Mouse (Mus musculus) heart, adult 8-10 months (tissue): Measurements from ENCODE around the gene Lhx6. TPM values are rescaled to one million over a fixed set of nuclear protein-coding genes. Genes with fewer than 3 reads are reported as not detected.
"Not testable (repeated sequence)": the region's sequence is repeated elsewhere in the genome, so short reads cannot be mapped to it uniquely, and the experiment has no call there.

Experiments used
- DNase-seq: peaks from one replicate; pipeline ENCODE4 v3.0.0; 2022; ENCODE audit warnings: low spot score
- total RNA-seq, 4 experiments: library from RNA; stranded (reverse); gene quantifications; 2 replicates each; pipeline ENCODE4 v1.2.4; 2022

Lhx6 gene
- total RNA-seq, result 1 to 10 TPM; 2.5 to 6.0 (median 3.3) TPM

DNA sequence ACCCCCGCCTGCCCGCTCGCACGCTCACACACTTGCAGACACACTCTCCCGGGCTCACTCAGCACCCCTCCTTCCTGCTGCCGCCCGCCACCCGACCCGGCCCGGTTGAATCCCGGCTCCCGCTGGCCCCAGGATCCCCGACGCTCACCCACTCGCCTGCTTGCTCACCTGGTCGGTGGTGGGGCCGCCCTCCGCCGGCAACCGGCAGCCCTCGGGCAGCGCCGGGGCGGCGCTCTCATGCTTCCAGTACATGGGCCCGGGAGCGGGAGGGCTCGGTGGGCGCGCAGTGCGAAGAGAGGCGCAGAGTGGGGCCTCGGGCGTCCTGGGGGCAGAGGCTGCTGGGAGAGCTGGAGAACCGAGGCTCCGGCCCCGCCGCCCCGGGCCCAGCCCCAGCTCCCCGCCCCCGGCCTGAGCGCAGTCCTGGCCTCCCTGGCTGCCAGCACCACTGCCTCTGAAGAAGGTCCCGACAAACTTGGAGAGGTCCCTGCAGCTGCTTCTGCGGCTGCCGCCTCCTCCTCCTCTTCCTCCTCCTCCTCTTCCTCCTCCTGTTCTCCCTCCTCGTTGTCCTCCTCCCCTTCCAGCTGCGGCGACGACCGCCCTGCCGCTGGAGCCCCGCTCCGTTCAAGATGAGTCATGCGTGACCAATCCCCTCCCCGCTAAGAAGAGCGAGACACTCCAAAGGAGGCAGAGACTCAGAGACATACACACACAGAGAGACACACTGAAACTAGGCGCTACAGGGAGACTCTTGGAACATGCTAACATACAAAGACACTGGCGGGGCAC lies at the start of gene Lhx6:
Lhx6 (minus strand) TSS at position 453 of the 786 bp plus-strand sequence.
- no peak for DNase-seq

DNA sequence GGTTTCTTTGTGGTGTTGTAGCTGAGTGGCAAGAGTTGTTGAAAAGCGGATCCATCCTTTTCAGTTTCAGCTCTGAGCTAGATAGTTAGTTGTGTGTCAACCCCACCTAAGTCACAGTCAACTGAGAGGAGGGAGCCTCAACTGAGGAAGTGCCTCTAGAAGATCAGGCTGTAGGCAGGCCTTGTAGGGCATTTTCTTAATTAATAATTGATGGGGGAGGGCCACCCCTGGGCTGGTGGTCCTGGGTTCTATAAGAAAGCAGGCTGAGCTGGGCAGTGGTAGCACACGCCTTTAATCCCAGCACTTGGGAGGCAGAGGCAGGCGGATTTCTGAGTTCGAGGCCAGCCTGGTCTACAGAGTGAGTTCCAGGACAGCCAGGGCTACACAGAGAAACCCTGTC lies 47.2 kb upstream of the Lhx6 start:
- not testable (repeated sequence) for DNase-seq

DNA sequence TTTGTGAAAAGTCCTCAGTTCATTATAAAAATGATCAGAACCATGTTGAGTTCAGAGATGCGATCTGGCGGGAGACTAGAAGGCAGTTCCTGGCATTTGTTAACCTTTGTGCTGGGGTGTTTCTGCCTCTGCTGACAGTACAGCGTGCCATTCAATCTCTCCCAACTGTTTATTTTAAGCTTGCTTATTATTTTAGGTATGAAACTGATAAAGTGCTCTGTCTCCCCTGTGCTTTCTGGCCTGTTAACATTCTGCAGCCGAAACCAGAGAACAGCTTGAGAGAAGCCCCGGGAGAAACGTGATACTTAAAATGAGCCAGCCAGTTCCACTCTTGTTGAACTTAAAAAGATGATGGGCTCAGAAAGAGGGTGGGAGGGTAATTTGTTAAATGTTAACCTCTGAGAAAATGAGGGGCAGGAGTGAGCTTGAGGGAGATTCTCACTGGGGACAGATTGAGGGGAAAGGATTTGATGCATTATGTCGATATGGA lies 43.7 kb upstream of the Lhx6 start:
- no peak for DNase-seq

DNA sequence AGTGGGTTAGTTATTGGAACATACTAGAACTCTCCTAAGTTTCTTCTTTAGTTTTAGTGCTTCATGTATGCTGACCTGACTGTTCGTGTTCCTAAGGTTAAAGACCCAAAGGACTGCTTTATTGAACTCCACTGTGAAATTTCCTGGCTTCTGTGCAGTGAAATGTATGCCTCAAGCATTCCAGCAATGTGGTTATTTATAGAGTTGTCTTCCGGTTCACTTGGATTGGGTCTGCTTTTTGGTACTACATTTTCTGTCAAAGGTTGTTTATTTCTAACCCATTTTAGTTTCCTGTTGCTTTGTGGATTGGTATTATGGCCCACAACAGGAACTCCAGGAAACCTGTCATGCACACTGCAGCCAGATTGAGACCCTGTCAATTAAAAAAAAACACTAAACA lies 33.9 kb upstream of the Lhx6 start:
- DNase-seq, result no peak

DNA sequence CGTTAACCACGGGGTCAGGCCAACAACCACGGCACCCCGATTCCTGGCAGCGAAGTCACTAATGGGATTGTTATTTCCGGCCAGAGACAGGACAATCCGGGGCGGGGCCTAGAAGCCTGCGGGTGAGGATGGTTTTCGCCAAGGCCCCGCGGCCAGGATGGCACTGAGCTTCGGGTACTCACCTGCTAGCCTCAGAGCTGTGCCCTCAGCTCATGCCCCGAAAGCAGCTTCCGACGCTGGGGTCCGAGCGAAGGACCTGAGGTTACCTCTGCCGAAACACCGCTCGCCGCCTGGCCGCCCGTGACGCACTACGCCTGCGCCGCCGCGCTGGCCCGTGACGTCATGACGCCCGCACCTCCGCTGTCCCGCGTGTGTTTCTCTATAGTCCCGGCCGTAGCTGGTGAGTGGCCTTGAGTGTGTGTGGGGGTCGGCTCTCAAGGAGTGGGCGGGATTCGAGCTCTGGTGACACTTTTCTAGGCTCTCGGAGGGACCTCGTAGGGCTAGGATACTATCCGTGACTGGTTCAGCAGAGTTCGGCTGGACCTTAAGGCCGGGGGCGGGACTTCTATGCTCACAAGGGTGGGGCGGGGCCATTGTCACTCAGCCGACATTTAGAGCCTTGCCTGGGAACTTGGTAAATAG lies 31.2 kb upstream of the Lhx6 start, which contains the start of the genes Mrrf and Rbm18:
Mrrf (plus strand) TSS at position 90 of the 642 bp plus-strand sequence.
Rbm18 (minus strand) TSS at position 474 of the 642 bp plus-strand sequence.
- DNase-seq, result peak; percentile 91

DNA sequence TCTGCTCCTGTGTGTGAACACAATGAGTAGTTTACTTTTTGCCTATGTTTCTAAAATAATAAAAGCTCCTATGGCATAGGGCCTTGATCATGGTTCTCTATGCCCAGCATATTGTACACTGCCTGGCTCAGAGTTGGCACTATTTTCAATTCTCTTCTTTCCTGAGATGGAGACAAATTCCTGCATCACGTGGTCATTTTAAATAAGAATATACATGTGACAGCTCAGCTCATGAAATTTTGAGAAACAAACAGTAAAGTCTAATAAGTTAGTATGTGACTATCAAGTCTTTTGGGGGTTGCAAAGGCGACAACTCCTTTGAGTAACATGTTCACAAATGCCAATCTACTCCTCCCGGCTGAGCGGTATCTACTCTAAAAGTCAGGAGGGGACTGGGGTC lies 30.7 kb upstream of the Lhx6 start:
- DNase-seq, result no peak

DNA sequence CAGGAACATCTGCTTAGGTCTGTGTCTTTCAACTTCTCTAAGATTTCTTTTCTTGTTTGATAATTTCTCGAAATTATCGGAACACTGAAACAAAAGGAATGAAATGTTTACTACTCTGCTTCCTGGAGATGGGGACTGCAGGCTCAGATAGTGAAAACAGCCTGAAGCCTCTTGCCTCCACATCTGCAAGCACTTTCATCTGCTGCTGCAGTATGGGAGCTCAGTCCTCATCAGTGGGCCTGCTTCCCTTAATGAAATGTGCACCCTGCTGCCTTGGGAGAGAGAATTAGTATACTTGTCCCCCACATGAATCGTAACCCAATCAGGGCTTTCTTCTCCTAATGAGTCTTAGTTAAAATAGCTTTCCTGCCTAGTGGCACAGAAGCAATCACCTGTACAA lies 23.8 kb upstream of the Lhx6 start:
- DNase-seq, result no peak

DNA sequence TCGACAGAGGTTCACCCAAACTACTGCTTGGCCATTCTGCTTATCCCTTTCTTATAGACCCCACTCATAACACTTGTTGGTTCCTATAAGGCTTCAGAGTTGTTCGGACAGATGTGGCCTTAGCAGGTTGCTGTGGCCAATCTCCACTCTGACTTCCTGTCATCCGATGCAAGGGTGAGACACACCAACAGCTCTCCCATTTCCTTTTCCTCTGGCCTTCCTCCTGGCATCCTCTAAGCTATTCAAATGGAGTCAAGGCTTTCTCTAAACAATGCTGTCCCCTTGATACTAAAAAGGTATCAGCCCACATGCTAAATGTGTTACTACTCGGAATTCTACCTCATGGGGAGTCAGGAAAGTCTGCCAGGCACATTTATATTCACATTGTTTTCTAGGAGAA lies 22.8 kb upstream of the Lhx6 start:
- DNase-seq, result peak; percentile 54

DNA sequence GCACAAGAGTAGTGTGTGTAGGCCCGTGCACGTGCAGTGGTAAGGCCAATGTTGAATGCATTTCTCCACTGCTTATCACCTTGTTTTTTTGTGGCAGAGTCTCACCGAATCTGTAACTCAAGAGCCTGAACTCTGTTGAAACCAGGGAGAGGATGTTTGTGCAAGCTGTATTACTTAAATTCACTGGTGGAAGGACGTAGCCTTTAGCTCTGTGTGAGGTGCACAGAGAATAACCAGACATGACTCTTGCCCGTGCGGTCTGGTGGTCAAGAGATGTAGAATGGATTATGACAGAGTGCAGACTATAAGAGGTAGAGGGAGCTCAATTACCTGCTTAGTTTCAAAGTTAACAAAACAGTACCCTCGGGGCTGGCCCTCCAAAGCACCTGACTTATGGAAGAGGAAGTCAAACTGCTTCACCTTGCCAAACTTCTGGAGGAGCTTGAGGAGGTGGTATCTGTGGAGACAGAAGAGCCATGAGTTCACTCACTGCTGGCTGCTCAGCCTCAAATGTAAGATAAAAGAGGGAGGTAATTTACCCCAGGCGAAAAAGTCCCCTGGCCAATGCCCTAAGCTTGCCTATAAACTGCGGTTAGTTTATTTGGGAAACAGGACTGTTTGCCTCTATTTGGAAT lies 21.7 kb upstream of the Lhx6 start:
- no peak for DNase-seq

DNA sequence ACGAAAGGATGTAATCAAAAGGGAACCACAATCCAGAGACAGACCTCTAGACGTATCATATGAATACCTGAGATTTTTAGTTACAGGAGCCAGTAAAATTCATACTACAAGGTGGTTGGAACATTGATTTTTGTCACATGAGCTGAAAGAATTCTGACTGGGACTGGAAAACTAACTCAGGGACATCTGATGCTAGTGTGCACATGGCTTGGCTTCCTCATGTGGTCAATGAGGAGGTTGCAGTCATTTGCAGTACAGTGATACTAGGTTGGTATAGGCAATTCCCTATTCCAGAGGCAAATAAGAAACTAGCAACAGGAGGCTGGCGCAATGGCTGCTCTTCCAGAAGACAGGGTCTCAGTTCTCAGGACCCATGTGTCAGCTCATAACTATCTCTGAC lies 7.4 kb upstream of the Lhx6 start:
- DNase-seq, result no peak

DNA sequence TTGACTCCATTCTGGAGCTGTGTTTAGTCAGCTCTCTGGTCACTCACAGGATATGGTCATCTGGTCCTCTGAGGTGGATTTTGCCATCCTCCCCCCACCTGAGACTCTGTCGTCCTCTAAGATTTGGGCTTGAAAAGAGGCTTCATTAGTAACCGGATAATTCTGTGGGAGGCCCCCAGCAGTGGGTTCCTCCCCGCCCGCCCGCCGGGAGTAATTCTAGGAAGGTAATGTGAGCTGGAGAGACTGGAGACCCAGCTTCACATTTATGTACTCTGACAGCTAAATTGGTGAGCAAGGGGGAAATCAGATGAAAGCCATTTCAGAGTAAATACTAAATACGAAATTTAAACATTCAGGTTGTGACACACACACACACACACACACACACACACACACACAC lies 3.4 kb upstream of the Lhx6 start:
- no peak for DNase-seq

DNA sequence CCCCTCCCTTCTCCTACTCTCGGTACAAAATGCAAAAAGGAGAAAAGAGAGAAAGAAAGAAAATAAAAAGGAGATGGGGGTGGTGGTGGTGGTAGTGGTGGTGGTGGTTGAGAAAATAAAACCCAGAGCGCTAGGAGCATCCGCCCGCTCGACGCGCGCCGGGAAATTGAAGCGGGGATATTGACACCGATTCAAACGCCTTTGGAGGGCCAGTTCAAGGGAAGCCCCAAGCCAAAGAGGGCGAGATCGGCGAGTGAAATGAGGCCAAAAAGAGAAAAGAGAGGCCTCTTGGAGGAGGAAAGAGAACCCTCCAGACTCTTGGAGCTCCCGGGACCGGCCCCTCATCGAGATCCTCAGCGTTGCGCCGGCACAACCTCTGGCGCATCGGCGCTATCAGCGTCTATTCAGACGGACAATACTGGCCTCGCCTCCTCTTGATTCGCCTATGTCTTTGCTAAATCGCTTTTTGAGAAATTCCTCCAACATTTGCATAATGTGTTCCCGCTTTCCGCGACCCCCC lies 712 bp downstream of the Lhx6 start:
- no peak for DNase-seq

DNA sequence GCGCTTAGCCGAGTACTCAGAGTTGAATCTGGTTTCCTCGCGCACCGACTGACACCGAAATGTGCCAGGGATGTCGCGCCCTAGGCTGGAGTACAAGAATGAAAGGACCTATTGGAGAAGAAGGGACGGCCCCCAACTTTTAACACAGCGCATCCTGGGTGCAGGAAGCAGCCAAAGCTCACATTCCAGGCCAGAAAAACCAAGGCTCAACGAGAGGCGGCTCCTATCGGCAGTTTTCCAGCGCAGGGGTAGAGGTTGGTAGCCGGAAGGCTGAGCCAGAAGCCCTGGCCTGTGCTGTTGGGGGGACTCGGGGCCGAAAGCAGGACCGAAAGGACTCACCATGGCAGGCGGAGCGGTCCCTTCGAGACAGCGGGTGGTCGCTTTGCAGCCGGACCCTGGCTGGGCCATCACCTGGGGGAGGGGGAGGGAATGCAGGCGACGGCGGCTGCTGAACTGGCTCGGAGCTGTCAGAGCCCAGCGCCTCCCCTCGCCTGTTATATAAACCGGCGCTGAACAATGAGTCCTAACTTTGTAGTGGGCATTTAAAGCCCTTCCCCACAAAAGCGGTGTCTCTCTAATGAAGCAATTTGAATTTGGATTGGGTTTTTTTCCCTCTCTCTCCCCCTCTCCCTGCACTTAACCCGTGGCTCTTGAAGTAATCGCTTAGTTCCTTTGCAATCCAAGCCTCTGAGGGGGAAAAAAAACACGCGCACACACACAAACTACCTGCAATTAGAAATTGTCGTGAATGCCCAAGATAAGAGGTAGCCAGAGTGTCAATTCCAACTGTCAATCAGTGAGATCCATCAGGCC lies 1.4 kb downstream of the Lhx6 start:
- no peak for DNase-seq

DNA sequence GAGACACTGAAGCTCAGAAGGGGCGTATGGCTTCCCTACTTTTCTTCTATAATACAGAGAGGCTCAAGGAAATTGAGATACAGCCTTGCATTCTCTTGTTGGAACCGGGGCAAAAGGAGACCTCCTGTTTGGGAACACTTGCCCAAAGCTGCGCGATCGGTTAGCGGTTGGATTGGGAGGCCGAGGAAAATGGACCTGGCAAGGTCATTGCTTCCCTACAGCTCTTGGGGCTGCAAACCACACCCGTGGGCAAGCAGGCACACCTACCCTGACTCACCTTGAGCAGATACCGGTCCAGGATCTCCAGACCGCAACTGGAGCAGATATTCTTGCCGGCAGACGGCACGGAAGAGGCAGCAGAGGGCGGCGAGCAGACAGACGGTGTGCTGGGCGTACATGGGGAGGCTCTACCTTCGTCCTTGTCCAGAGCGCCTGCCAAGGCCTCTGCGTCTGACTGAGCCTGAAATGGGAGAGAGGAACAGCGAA lies 2.1 kb downstream of the Lhx6 start:
- no peak for DNase-seq

DNA sequence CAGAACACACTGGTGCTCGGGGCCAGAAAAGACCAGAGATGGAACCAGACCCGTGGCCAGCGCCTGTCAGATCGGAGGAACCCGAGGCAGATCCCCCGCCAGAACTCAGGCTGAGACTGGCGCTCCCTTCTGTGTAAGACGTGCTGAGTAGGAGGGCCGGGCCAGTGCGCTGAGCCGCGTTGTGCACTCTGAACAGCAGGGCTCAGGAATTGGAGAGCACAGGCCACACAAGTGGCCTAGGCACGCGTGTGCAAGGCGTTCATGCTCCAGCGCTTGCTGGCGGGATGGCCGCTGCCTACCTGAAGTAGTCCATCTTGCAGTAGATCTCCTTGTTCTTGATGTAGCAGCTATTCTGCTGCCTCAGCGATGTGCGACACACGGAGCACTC lies 2.7 kb downstream of the Lhx6 start:
- no peak for DNase-seq

DNA sequence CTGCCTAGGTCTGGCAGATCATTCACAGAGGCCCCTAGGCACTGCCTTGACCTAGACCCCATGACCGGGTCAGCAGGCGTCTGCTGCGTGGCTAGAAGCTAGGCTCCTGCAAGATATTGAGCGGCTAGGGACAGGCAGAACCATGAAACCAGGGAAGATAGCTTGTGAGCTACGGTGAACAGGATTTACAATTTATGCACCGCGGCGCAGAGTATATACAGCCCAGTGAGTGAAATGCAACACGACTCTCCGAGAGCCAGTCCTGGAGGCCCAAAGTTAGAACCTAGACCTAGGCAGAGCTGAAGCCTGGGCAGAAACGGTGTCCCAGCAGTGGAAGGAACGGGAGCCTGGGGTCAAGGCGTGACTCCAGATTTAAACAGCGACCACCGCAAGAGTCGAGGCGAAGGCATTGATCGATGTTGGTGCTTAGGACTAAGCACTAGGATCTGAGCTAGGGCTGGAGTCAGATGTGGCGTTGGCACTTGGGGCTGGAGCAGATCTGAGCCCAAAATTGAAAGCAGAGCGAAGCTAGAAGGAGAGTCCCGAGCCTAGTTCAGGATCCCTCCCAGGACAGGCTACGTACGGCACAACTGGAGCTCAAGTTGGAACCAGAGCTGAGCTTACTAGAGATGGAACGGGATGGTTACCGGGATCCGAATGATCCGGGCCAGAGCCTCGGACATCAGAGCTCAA lies 3.2 kb downstream of the Lhx6 start:
- no peak for DNase-seq

DNA sequence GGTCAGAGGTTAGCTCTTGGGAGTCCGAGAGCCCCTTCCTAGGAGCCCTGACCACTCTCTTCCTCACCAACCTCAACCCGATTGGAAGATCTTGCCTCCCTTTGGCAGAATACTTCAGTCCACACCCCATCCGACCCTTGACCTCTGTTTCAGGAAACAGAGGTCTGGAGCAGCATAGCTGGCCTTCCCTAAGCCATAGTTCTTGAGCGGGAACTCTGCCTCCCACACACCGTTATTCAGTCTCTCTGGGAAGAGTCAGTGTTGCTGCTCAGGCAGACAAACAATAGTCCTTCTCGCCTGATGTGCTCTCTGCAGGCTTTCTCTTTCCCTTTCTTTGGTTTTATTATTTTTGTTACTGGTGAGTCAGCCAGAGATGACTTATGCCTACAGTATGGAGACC lies 5.5 kb downstream of the Lhx6 start:
- no peak for DNase-seq

DNA sequence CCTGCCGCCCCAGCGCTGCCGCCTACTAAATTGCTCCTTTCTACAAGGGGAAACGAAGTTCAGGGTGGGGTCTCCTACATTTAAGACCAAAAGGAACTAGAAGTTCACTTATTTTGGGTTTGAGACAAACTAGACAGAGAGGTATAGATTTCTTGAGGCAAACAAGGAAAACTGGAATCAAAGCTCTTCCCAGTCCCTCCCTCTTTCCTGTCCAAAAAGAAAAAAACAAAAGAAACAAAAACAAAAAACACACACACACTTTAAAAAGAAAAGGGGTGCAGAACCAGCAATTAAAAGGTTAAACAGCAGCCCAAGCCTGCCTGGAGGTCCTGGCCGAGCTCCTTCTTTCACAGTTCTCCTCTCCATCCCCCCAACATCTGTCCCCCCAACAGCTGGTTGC lies 7.2 kb downstream of the Lhx6 start:
- DNase-seq, result no peak

DNA sequence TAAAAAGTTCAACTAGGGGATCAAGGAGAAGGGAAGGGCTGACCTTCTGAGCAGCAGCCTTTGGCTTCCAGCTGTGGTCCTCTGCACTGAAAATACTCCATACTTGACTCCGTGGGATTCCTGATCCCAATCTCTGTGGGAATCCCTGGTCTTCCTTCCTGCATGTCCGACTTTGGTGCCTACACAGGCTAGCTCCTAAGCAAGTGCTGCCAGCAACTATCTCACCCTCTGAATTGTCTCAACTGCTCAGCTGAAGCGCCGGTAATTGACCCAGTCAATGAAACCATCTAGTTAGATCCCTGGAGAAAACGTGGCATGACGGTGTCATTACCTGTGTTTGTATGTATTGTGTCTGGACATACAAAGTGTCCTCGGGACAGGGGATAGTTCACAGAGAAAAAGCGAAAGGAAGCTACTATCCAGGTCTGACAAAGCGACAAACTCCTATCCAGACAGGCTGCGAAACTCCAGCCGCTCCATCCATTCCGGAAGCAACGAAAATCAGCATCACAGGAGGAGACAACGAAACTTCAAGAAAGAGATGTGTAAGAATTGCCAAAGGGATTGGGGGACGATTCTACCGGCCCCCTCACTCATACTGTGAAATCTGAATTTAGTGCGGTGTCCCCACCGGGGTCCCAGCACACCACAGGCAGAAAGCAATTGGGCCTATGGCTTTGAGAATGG lies 7.9 kb downstream of the Lhx6 start:
- DNase-seq, result no peak

DNA sequence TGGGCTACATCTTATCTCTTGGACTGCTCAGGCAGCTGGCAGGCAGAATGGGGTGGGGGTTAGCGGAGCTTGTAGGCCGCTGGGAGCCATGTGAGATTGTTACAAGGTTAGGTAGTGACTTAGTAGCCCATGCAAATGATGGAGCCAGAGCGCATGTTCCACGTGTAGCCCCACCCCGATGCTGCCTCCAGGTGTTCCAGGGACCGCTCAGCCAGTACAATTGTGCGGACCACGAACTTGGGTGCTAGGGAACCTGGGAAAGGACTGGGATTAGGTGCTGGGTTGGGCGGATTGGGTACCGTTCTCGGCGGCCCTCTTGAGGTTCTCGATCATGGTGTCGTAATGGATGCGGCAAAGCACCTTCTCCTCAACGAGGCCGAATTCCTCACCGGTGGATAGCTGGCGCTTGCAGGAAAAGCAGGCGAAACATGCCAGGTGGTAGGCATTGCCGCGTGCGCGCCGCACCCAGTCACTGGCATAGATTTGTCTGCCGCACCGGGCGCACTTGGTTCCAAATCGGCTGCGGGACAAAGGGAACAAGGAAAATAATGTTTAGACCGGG lies 11.2 kb downstream of the Lhx6 start:
- no peak for DNase-seq
